25 mouse cellular contexts compared by ENCODE assay signal in the genomic region with DNA sequence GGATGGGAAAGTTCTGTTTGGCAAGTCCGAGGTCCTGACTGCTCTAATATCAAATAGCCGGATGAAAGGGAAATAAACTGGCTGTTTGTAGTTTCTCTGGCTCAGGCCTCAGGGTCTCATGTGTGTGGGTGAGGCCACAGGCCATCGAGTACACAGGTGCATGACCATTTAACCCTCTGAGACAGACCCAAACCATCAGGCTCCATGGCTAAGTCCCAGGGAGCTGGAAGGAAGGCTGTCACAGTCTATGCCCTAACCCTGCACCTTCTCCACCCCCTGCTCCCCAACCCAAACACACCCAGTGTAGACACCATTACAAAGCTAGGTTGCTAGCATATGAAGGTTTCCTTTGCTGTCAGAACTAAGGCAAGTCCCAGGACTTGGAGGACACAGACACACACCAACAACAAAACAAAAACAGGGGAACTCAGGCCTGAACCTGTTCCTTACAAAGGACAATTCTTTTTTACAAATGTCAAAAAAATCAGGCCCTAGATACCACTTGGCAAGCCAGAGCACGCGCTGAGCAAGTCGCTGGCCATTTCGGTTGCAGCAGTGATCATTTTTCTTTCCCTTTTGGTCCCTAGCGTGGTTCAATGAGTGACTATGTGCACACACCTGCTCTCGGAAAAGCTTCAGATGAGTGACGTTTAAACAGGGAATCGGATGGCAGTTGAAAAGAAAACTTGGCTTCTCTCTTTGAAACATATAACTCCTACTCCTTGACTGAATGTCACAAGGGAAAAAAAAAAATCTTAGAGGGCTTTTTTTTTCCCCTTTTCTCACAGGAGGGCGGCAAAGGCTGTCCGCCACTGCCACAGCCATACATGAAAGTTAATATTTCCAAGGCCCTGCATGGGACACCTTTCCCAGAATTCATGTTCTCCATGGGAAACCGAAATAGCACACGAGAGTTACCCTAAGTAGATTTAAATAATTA.
DNase-seq lines count a peak whose midpoint lies in the region; ATAC-seq lines count a peak whose summit lies in the region.
"Had no signal": no experiment of that assay in that cellular context is flagged by ENCODE, and none has a peak within 500 bp of the region (broad histone marks: within the 10 kb centered on the region; RNA-seq: fewer than 3 reads in every experiment).

No protein-coding gene starts in this region.

- H3K36me3 ChIP-seq in embryonic facial prominence, embryonic 10.5 days (replicated peaks) = no peaks in the 10 kb centered on the region
- H3K36me3 ChIP-seq in intestine, embryonic 15.5 days = no peaks in the 10 kb centered on the region
- no peaks in the 10 kb centered on the region for H3K36me3 ChIP-seq in limb, embryonic 10.5 days
- no peaks in the 10 kb centered on the region for H3K36me3 ChIP-seq in midbrain, embryonic 15.5 days (replicated peaks)
- H3K36me3 ChIP-seq: forebrain, embryonic 12.5 days; forebrain, embryonic 15.5 days; heart, embryonic 15.5 days had no signal

- peaks cover 57% of the 10 kb centered on the region for H3K4me1 ChIP-seq in embryonic facial prominence, embryonic 10.5 days
- no peaks in the 10 kb centered on the region for H3K4me1 ChIP-seq in intestine, embryonic 15.5 days (replicated peaks)
- H3K4me1 ChIP-seq in limb, embryonic 10.5 days = peaks cover 67% of the 10 kb centered on the region
- peaks cover 17% of the 10 kb centered on the region for H3K4me1 ChIP-seq in midbrain, embryonic 15.5 days

- H3K9ac ChIP-seq in intestine, embryonic 15.5 days = no peak overlapping the region
- H3K9ac ChIP-seq in midbrain, embryonic 15.5 days = no peak overlapping the region
- H3K9ac ChIP-seq: forebrain, embryonic 12.5 days; forebrain, embryonic 15.5 days; heart, embryonic 15.5 days; hindbrain, embryonic 14.5 days had no signal

- H3K27ac ChIP-seq in embryonic facial prominence, embryonic 10.5 days (replicated peaks) = peak overlapping the region; percentile 51
- no peak overlapping the region for H3K27ac ChIP-seq in intestine, embryonic 15.5 days
- peak overlapping the region; percentile 83 for H3K27ac ChIP-seq in limb, embryonic 10.5 days
- no peak overlapping the region for H3K27ac ChIP-seq in midbrain, embryonic 15.5 days
- H3K27ac ChIP-seq: forebrain, embryonic 15.5 days; heart, embryonic 15.5 days had no signal

- intact Hi-C loops in gastrocnemius, postnatal 14 days (cut with DNase I; ENCODE audit: low total_unique reads) = no loop called here

- H3K4me2 ChIP-seq in intestine, embryonic 15.5 days (replicated peaks) = no peak overlapping the region
- H3K4me2 ChIP-seq in midbrain, embryonic 15.5 days = no peak overlapping the region
- H3K4me2 ChIP-seq: forebrain, embryonic 12.5 days; forebrain, embryonic 15.5 days; heart, embryonic 11.5 days; heart, embryonic 15.5 days; hindbrain, embryonic 14.5 days had no signal

- no peaks in the 10 kb centered on the region for H3K9me3 ChIP-seq in embryonic facial prominence, embryonic 10.5 days
- no peaks in the 10 kb centered on the region for H3K9me3 ChIP-seq in intestine, embryonic 15.5 days
- H3K9me3 ChIP-seq in limb, embryonic 10.5 days (replicated peaks) = no peaks in the 10 kb centered on the region
- H3K9me3 ChIP-seq in midbrain, embryonic 15.5 days = no peaks in the 10 kb centered on the region
- H3K9me3 ChIP-seq: forebrain, embryonic 12.5 days; forebrain, embryonic 15.5 days; heart, embryonic 15.5 days had no signal

- 0 out of 2 replicates have a peak, but pooled peaks have one; percentile 7 for ATAC-seq in intestine, embryonic 15.5 days
- ATAC-seq in midbrain, embryonic 15.5 days (replicated peaks) = no peak
- ATAC-seq: CD4-positive, CD25-positive, alpha-beta regulatory T cell, adult 4 months; forebrain, embryonic 15.5 days; hindbrain, postnatal 0 days; inflammation-experienced regulatory T-cells, adult 6 months had no signal

- H3K27me3 ChIP-seq in embryonic facial prominence, embryonic 10.5 days (replicated peaks; ENCODE audit: low read depth, poor library complexity, severe bottlenecking) = no peaks in the 10 kb centered on the region
- no peaks in the 10 kb centered on the region for H3K27me3 ChIP-seq in intestine, embryonic 15.5 days (replicated peaks)
- H3K27me3 ChIP-seq in limb, embryonic 10.5 days (ENCODE audit: low read depth, poor library complexity, severe bottlenecking) = no peaks in the 10 kb centered on the region
- no peaks in the 10 kb centered on the region for H3K27me3 ChIP-seq in midbrain, embryonic 15.5 days (replicated peaks)
- H3K27me3 ChIP-seq: forebrain, embryonic 15.5 days; heart, embryonic 15.5 days had no signal

- 64% methylated on average over 15 of the region's 15 CpGs for WGBS in embryonic facial prominence, embryonic 10.5 days
- WGBS in intestine, embryonic 15.5 days = 77% methylated on average over 15 of the region's 15 CpGs
- WGBS in limb, embryonic 10.5 days = 78% methylated on average over 15 of the region's 15 CpGs
- WGBS in midbrain, embryonic 15.5 days = 68% methylated on average over 15 of the region's 15 CpGs

- H3K4me3 ChIP-seq in embryonic facial prominence, embryonic 10.5 days = no peak overlapping the region
- H3K4me3 ChIP-seq in intestine, embryonic 15.5 days (replicated peaks) = no peak overlapping the region
- H3K4me3 ChIP-seq in limb, embryonic 10.5 days = no peak overlapping the region
- H3K4me3 ChIP-seq in midbrain, embryonic 15.5 days = no peak overlapping the region
- H3K4me3 ChIP-seq: erythroblast, embryonic 14.5 days; forebrain, embryonic 12.5 days; forebrain, embryonic 15.5 days; heart, embryonic 15.5 days had no signal

- DNase-seq in A20 (ENCODE audit: low read depth, low spot score) = peak; percentile 39
- DNase-seq in embryonic facial prominence, embryonic 10.5 days (ENCODE audit: low spot score) = no peak
- DNase-seq in limb, embryonic 10.5 days (ENCODE audit: low spot score) = no peak
- no peak for DNase-seq in gastrocnemius, postnatal 14 days
- no peak for DNase-seq in frontal cortex, postnatal 10 days (ENCODE audit: low spot score in 2 of 2)
- DNase-seq: adrenal gland, adult 8-10 months; adrenal gland, postnatal 25 days; cerebellum, adult 11-12 months; cerebellum, adult 8-10 months; cerebellum, postnatal 10 days; cerebellum, postnatal 36 days; gastrocnemius, postnatal 10 days; heart, postnatal 10 days; heart, postnatal 36 days had no signal

Comparison
In these comparisons a context has a peak if more than half of its experiments do, and no peak if none do; other contexts are left out.
1. H3K27ac ChIP-seq: peak in embryonic facial prominence, embryonic 10.5 days (single experiment) and limb, embryonic 10.5 days (single experiment); none in intestine, embryonic 15.5 days (single experiment) and midbrain, embryonic 15.5 days (single experiment).